Mouse (Mus musculus) 3T3-L1 (cell line): ENCODE results near the gene Rpn1.
A peak's percentile ranks its signal among the peaks of the same experiment; 100 is the strongest.

Source experiments
- DNase-seq: peaks from one replicate; pipeline ENCODE4 v3.0.0-alpha.2; 2015; ENCODE audit warnings: low read depth, low spot score

Rpn1 gene

GRCm38 (mm10) chr6:88084278-88085151, at the start of gene Rpn1:
TSS of gene Rpn1 (plus strand) at chr6:88084482.
- peak; percentile 95 for DNase-seq

GRCm38 (mm10) chr6:88037471-88038045, 46.7 kb upstream of the Rpn1 start:
- DNase-seq, result no peak

GRCm38 (mm10) chr6:88039426-88039825, 44.9 kb upstream of the Rpn1 start:
- DNase-seq, result peak; percentile 56

GRCm38 (mm10) chr6:88041221-88041620, 43.1 kb upstream of the Rpn1 start:
- no peak for DNase-seq

- no peak for DNase-seq
These were observed 41.9 kb upstream of the Rpn1 start for GRCm38 (mm10) chr6:88042336-88042735.

GRCm38 (mm10) chr6:88044234-88044576, 40.1 kb upstream of the Rpn1 start:
- DNase-seq, result peak; percentile 50

GRCm38 (mm10) chr6:88044577-88045405, 39.5 kb upstream of the Rpn1 start, which contains the start of gene Rab7:
TSS of gene Rab7 (minus strand) at chr6:88045270.
- DNase-seq, result peak; percentile 98

- no peak for DNase-seq
These were observed 38.9 kb upstream of the Rpn1 start for GRCm38 (mm10) chr6:88045406-88045766.

GRCm38 (mm10) chr6:88047853-88048252, 36.4 kb upstream of the Rpn1 start:
- DNase-seq, result peak; percentile 76

GRCm38 (mm10) chr6:88049008-88049407, 35.3 kb upstream of the Rpn1 start:
- DNase-seq, result no peak

GRCm38 (mm10) chr6:88051206-88051605, 33.1 kb upstream of the Rpn1 start:
- DNase-seq, result no peak

GRCm38 (mm10) chr6:88053228-88054080, 30.8 kb upstream of the Rpn1 start:
- no peak for DNase-seq

GRCm38 (mm10) chr6:88054081-88054835, 30.0 kb upstream of the Rpn1 start:
- DNase-seq, result no peak

- no peak for DNase-seq
These were observed 28.6 kb upstream of the Rpn1 start for GRCm38 (mm10) chr6:88055663-88056062.

GRCm38 (mm10) chr6:88056866-88057265, 27.4 kb upstream of the Rpn1 start:
- DNase-seq, result peak; percentile 88

- DNase-seq, result no peak
These were observed 24.4 kb upstream of the Rpn1 start for GRCm38 (mm10) chr6:88059903-88060302.

- DNase-seq, result no peak
These were observed 23.7 kb upstream of the Rpn1 start for GRCm38 (mm10) chr6:88060602-88061001.

GRCm38 (mm10) chr6:88061406-88061805, 22.9 kb upstream of the Rpn1 start:
- no peak for DNase-seq

GRCm38 (mm10) chr6:88062398-88062797, 21.9 kb upstream of the Rpn1 start:
- DNase-seq, result no peak

GRCm38 (mm10) chr6:88064072-88064642, 20.1 kb upstream of the Rpn1 start:
- DNase-seq, result no peak
